Mouse (Mus musculus) C2C12 (cell line): ENCODE measurements around the gene Nemp1.

Source experiments
- CEBPB ChIP-seq: IDR thresholded peaks from one replicate; pipeline ENCODE4 v1.6.1; 2011; ENCODE audit warnings: low read depth, mild to moderate bottlenecking, control low read depth, moderate library complexity
- CTCF ChIP-seq: IDR thresholded peaks from one replicate; pipeline ENCODE4 v1.5.1; 2011; ENCODE audit not compliant: control insufficient read depth, insufficient read depth, insufficient read length
- MAX ChIP-seq: IDR thresholded peaks from one replicate; pipeline ENCODE4 v1.6.1; 2011; ENCODE audit warnings: mild to moderate bottlenecking, control low read depth
- MYOD1 ChIP-seq: IDR thresholded peaks from one replicate; pipeline ENCODE4 v1.6.1; 2011; ENCODE audit warnings: low read depth; ENCODE audit not compliant: control insufficient read depth, insufficient read length

DNA sequence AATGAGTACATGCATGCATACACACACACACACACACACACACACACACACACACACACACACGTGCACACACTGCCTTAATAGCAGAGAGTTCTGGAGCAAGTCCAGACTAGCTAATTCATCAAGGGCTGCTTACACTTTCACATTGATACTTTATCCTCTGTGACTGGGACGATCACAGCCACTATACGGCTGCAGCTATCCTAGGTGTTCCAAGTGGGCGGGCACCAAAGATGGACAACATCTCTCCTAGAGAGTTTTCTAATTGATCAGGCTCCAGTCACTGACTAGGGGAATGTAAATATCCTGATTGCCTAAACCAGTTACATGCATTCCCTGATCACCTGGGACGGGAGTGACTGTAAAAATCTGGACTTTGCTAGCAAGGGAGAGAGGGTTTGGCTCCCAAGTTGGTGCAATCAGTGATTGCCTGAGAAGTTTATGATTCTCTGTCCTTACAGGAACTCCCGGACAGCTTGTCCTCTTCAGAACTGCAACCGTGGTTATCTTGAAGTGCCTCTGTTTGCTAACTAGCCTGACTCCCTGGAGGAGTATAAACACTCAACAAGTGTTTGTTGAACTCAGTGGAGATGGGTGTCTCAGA, 33.9 kb upstream of the Nemp1 start:
- TF ChIP-seq MYOD1 (no peak), MAX (no peak), CTCF (no peak), CEBPB (no peak)
